Mouse (Mus musculus): ENCODE measurements at regions not wholly inside any gene's neighbourhood (a gene's known extent, or its start where the extent isn't known, plus 50 kb on each side); places are given as distances from the start of the nearest gene placed in this dataset.

DNA sequence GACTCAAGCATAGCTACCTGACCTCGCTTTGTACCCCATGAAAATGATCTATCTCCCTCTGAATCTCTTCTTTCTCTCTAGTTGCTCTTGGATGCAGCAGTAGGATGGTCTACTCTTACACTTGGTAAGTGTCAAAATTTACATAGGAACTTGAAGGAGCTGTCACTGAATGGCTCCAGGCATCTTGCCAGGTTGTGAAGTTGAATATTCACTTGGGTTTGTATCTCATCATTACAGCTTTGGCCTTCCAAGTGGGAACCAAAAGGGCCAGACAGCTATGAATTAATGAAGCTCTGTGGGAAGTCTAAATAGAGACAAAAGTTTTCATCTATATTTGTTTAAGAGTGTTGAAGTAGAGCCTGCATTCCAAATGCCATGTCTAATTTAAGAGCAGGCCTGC, 475.5 kb downstream of the Flrt2 start:
- Histone ChIP-seq H3K36me3 (replicated peaks; ENCODE audit: low read length) (peaks cover 2% of the 10 kb centered on the region), H3K9me3 (no peaks in the 10 kb centered on the region), H3K27me3 (replicated peaks) (no peaks in the 10 kb centered on the region), H3K4me1 (peaks cover 11% of the 10 kb centered on the region), H3K4me3 (replicated peaks) (no peak overlapping the region)
- TF ChIP-seq FLI1 (IDR thresholded peaks at IDR 0.05; ENCODE audit: low read length) (no peak), GATA1 (IDR thresholded peaks at IDR 0.05; ENCODE audit: borderline replicate concordance, low read length) (no peak)

DNA sequence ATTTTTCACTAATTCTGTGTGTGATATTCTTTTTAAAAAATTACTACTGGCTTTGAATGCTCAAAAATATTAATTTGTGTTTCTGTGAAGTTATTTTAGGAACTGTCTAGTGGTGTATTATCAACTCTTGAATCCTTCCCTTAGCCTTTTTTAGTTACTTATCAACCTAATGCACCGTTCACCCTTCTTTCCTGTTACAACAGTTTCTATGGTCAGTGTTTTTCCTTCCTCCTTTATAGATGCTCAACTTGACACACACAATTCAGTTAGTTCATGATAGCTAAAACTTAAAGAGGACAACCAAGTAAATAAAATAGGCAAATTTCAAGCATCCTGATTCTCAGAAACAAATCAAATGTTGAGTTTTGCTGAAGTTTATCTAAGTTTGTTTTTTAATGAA, 506.9 kb downstream of the Flrt2 start:
- peaks cover 16% of the 10 kb centered on the region for H3K36me3 ChIP-seq (replicated peaks; ENCODE audit: low read length)
- no peaks in the 10 kb centered on the region for H3K9me3 ChIP-seq
- H3K27me3 ChIP-seq (replicated peaks), result no peaks in the 10 kb centered on the region
- H3K4me3 ChIP-seq (replicated peaks), result no peak overlapping the region
- TF ChIP-seq FLI1 (IDR thresholded peaks at IDR 0.05; ENCODE audit: low read length) (no peak), GATA1 (IDR thresholded peaks at IDR 0.05; ENCODE audit: borderline replicate concordance, low read length) (no peak; the same call in 2 of the 3 replicates)
- H3K4me1 ChIP-seq, result peaks cover 33% of the 10 kb centered on the region

DNA sequence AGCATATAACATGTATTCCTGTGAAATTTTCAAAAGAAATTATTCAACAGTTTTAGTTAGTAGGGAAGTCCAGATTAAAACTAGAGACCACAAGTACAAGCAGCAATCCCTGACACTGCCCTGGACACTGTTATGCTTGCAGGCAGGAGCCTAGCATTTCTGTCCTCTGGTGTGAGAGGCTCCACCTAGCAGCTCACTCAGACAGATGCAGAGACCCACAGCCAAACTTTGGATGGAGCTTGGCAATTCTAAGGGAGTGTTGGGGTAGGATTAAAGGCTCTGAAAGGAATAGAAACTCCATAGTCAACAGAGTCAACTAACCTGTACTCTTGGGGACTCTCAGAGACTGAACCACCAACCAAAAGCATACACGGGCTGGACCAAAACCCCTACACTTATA, 509.8 kb downstream of the Flrt2 start:
- H3K9me3 ChIP-seq, result no peaks in the 10 kb centered on the region
- no peak for TF ChIP-seq GATA1 (IDR thresholded peaks at IDR 0.05; ENCODE audit: borderline replicate concordance, low read length)
- TF ChIP-seq FLI1 (IDR thresholded peaks at IDR 0.05; ENCODE audit: low read length), result no peak
- H3K36me3 ChIP-seq (replicated peaks; ENCODE audit: low read length), result peaks cover 10% of the 10 kb centered on the region
- H3K4me1 ChIP-seq, result peaks cover 30% of the 10 kb centered on the region
- H3K4me3 ChIP-seq (replicated peaks), result no peak overlapping the region
- no peaks in the 10 kb centered on the region for H3K27me3 ChIP-seq (replicated peaks)

DNA sequence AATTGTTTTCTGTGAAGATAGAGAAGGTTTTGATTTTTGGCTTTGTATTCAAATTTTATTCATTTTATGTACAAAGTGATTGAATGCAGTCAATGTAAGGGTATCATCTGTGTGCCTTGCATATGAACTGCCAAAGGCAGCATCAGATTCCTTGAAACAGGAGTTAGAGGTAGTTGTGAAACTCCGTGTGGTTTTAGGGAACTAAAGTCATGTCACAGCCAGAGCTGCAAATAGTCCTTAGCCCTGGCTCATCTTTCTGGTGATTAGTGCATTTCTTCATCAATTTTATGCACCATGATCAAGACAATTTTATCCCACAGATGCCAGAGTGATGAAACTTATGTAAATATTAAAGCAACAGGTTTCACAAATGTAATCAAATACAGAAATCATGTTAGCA, 534.4 kb downstream of the Flrt2 start:
- Histone ChIP-seq H3K36me3 (replicated peaks; ENCODE audit: low read length) (no peaks in the 10 kb centered on the region), H3K27me3 (replicated peaks) (no peaks in the 10 kb centered on the region), H3K9me3 (no peaks in the 10 kb centered on the region), H3K4me1 (no peaks in the 10 kb centered on the region), H3K4me3 (replicated peaks) (no peak overlapping the region)
- TF ChIP-seq FLI1 (IDR thresholded peaks at IDR 0.05; ENCODE audit: low read length) (no peak), GATA1 (IDR thresholded peaks at IDR 0.05; ENCODE audit: borderline replicate concordance, low read length) (no peak)

DNA sequence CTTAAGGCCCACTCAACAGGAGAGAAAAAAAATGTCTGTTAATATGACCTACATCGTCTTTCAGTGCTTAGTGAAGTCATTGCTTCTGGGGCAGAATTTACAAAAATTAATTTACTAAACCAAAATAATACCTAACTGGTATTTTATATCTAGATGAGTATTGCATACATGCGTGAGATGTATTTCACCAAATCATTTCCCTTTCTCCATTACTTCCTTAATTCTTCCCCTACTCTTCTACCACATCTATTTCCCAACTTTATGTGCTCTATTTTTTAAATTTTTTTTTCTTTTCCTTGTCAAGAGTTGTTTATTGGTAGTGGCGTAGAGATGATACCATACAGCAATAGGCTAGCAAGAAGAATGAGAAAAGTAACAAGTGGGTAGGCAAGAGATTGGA, 536.7 kb downstream of the Flrt2 start:
- H3K36me3 ChIP-seq (replicated peaks; ENCODE audit: low read length), result no peaks in the 10 kb centered on the region
- H3K9me3 ChIP-seq, result no peaks in the 10 kb centered on the region
- no peaks in the 10 kb centered on the region for H3K4me1 ChIP-seq
- H3K4me3 ChIP-seq (replicated peaks), result no peak overlapping the region
- no peaks in the 10 kb centered on the region for H3K27me3 ChIP-seq (replicated peaks)
- TF ChIP-seq GATA1 (IDR thresholded peaks at IDR 0.05; ENCODE audit: borderline replicate concordance, low read length) (no peak), FLI1 (IDR thresholded peaks at IDR 0.05; ENCODE audit: low read length) (no peak)

DNA sequence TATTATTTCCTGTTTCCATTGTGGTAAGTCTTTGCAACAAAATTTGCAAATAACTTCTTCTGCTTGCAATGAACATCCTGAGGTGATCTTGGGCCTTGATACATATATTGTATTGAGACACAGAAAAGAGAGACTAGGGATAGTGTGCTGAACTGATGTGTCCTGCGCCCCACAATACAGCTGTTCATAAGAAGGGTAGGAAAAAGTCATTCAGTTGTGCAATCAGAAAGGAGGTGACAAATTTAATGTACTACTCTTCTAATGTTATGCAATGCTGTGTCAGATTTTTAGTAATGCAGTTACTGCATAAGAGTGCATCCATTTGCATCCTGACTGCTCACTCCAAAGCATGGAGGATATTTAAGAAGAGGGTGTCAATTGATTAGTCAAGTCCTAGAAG, 543.5 kb downstream of the Flrt2 start:
- peaks cover 14% of the 10 kb centered on the region for H3K4me1 ChIP-seq
- no peaks in the 10 kb centered on the region for H3K27me3 ChIP-seq (replicated peaks)
- H3K4me3 ChIP-seq (replicated peaks), result no peak overlapping the region
- H3K36me3 ChIP-seq (replicated peaks; ENCODE audit: low read length), result no peaks in the 10 kb centered on the region
- H3K9me3 ChIP-seq, result no peaks in the 10 kb centered on the region
- TF ChIP-seq GATA1 (IDR thresholded peaks at IDR 0.05; ENCODE audit: borderline replicate concordance, low read length), result no peak

DNA sequence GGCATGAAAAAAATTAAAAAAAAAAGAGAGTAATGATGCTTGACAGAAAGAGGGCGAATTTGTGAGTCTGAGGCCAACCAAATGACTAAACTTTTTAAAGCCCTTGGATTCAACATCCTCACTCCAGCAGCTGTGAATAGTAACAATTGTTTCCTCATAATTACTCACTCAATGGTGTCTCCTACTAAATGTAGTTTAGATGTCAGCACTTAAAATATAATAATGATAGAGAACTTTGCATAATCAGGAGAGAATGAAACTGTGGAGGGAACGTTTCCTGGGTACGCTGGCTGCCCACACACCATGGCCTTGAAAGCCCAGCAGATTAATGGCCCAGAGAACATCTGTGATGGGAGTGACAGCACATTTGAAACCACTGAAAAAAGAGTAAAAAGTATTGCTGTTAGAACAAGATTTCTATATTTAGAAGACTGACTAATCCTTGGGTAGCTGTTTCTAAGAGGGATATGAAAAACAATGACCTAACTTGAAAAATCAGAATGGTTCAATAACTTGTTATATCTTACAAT, 544.0 kb downstream of the Flrt2 start:
- no peak for TF ChIP-seq GATA1 (IDR thresholded peaks at IDR 0.05; ENCODE audit: borderline replicate concordance, low read length)
- no peak for TF ChIP-seq FLI1 (IDR thresholded peaks at IDR 0.05; ENCODE audit: low read length)
- Histone ChIP-seq H3K27me3 (replicated peaks) (no peaks in the 10 kb centered on the region), H3K4me1 (peaks cover 14% of the 10 kb centered on the region), H3K4me3 (replicated peaks) (no peak overlapping the region), H3K9me3 (no peaks in the 10 kb centered on the region), H3K36me3 (replicated peaks; ENCODE audit: low read length) (no peaks in the 10 kb centered on the region)

DNA sequence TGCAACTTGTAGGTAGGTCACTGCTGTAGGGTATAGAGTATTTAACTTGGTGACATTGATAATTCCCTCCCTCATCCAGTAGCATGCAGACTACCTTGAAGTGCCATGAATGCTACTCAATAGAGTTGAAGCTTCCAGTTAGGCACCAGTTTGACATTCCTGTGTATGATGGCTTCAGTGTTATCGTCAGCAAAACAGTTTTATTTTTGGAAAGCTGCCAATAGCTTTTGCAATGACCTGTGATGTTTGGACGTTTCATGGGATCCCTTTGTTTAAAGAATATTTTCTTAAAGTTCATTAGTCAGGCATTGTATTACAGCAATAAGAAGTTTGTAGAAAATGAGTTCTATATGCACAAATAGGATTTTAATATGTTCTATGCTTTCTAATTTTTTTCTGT, 547.6 kb downstream of the Flrt2 start:
- H3K4me1 ChIP-seq, result peaks cover 14% of the 10 kb centered on the region
- H3K36me3 ChIP-seq (replicated peaks; ENCODE audit: low read length), result peaks cover 4% of the 10 kb centered on the region
- no peak for TF ChIP-seq GATA1 (IDR thresholded peaks at IDR 0.05; ENCODE audit: borderline replicate concordance, low read length)
- no peak for TF ChIP-seq FLI1 (IDR thresholded peaks at IDR 0.05; ENCODE audit: low read length)
- H3K9me3 ChIP-seq, result 0 out of 2 replicates have a peak, but pooled peaks cover 2% of the 10 kb centered on the region
- H3K4me3 ChIP-seq (replicated peaks), result no peak overlapping the region
- no peaks in the 10 kb centered on the region for H3K27me3 ChIP-seq (replicated peaks)

DNA sequence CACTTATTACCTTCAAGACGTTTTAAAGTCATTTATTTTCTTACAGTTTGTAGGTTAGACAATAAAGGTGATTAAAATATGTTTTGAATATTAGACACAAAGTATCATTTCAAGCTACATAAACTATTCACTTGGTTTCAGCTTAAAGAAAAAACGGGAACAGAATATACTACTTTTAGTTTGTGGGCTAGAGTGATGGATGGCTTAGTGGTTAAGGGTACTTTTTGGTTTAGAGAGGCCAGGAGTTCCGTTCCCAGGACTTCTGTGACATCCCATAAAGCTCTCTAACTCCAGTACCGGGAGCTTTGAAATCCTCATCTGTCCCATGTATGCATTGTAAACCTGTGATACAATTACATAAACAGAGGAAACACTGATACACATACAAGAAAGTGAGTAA, 570.0 kb downstream of the Flrt2 start:
- H3K4me3 ChIP-seq (replicated peaks), result no peak overlapping the region
- no peak for TF ChIP-seq GATA1 (IDR thresholded peaks at IDR 0.05; ENCODE audit: borderline replicate concordance, low read length)
- TF ChIP-seq FLI1 (IDR thresholded peaks at IDR 0.05; ENCODE audit: low read length), result no peak
- H3K27me3 ChIP-seq (replicated peaks), result no peaks in the 10 kb centered on the region
- H3K9me3 ChIP-seq, result no peaks in the 10 kb centered on the region
- H3K4me1 ChIP-seq, result peaks cover 16% of the 10 kb centered on the region
- H3K36me3 ChIP-seq (replicated peaks; ENCODE audit: low read length), result no peaks in the 10 kb centered on the region

DNA sequence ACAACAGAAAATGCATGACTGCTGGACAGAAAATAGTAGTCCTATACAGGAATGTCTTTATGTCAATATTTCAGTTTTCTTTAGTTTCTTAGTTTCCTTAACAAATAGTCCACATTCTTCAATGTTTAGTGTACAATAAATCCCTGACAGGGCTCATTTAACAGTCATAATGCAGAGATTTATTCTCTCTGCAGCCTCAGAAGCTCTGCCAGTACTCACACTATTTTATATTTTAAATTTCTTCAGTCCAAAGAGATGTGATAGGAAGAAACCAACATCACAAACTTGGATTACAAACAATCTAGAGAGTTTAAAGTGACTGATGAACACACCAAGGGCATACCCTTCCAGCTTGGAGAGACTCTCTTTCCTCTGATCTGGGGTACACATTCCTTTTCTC, 583.9 kb downstream of the Flrt2 start:
- no peaks in the 10 kb centered on the region for H3K27me3 ChIP-seq (replicated peaks)
- no peaks in the 10 kb centered on the region for H3K4me1 ChIP-seq
- no peak for TF ChIP-seq GATA1 (IDR thresholded peaks at IDR 0.05; ENCODE audit: borderline replicate concordance, low read length)
- no peak for TF ChIP-seq FLI1 (IDR thresholded peaks at IDR 0.05; ENCODE audit: low read length)
- H3K9me3 ChIP-seq, result no peaks in the 10 kb centered on the region
- H3K36me3 ChIP-seq (replicated peaks; ENCODE audit: low read length), result no peaks in the 10 kb centered on the region
- H3K4me3 ChIP-seq (replicated peaks), result no peak overlapping the region

DNA sequence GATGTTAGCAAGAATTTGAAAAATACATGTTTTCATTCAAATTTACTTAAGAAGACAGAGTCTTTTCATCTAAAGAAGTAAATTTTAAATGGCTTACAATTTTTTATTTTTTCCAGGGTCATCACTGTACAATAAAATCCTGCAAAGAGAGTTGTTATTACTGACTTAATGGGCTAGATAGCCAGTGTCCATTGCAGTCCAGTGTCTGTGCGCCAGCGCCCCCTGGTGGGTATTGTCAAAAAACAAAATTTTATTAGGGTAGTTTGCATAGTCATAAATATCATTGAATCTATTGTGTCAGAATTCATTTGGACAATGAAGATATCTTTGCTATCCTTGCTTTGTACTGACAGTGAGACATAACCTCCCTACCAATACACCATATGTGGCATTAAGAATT, 619.1 kb downstream of the Flrt2 start:
- no peaks in the 10 kb centered on the region for H3K27me3 ChIP-seq (replicated peaks)
- H3K9me3 ChIP-seq, result no peaks in the 10 kb centered on the region
- H3K4me1 ChIP-seq, result peaks cover under 1% of the 10 kb centered on the region; the same call in 1 of the 2 replicates
- no peaks in the 10 kb centered on the region for H3K36me3 ChIP-seq (replicated peaks; ENCODE audit: low read length)
- no peak for TF ChIP-seq FLI1 (IDR thresholded peaks at IDR 0.05; ENCODE audit: low read length)
- TF ChIP-seq GATA1 (IDR thresholded peaks at IDR 0.05; ENCODE audit: borderline replicate concordance, low read length), result no peak
- no peak overlapping the region for H3K4me3 ChIP-seq (replicated peaks)

Measured in megakaryocyte, embryonic 14.5 days (primary cell).